Mouse (Mus musculus) kidney, adult 18-20 months (tissue): ENCODE data around the gene Arhgap25.
"Not testable (repeated sequence)": the region's sequence is repeated elsewhere in the genome, so short reads cannot be mapped to it uniquely, and the experiment has no call there.

Source experiments
- DNase-seq: peaks from one replicate; pipeline ENCODE4 v3.0.0; 2021

Gene Arhgap25

DNA sequence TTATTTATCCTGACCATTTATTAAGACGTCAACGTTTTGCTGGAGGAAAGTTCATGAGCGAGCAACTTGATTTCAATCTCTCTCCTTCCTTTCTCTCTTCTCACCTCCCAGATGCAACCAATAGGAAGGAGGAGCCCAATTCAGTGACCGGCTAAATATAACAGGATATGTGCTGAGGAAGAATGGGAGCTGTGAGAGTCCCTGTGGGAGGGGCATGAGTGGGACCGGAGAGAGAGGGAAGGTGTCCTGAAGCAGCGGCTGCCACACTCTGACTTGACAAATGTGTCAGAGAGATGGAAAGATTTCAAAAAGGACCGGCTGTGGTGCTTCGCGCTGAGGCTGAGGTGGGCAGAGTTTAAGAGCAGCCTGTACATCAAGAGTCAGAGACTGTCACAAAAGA is 2.6 kb upstream of the Arhgap25 start:
- no peak for DNase-seq

DNA sequence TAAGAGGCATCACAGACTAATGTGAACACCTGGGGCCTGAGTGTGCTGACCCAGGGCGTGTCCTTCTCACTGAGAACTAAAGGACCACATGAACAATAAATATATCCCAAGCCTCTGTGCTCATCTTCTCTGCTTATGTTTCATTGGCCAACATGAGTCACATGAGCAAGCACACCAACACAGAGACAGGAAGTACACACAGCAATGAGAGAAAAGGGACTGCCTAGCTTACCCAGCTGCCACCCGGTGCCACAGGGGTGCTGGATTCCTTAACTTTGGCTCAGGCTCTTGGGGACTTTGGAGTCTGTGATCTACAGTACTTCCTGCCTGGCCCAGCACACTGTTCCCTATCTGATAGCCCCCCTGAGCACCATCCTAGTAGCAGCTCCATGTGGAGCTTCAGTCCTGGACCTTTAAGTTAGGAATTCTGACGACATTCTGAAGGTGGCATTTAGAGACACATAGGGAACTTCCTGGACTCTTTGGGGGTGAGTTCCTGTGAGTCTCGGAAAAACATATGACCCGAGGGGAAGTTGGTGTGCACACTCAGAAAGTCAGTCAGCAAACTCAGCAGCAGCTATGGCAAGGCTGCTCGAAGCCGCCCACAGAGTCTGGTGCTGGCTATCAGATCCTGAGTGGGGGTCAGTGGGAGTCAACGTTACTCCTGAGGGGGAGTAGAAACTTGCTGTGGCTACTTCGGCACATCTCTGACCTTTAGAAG is 2.0 kb upstream of the Arhgap25 start:
- no peak for DNase-seq

DNA sequence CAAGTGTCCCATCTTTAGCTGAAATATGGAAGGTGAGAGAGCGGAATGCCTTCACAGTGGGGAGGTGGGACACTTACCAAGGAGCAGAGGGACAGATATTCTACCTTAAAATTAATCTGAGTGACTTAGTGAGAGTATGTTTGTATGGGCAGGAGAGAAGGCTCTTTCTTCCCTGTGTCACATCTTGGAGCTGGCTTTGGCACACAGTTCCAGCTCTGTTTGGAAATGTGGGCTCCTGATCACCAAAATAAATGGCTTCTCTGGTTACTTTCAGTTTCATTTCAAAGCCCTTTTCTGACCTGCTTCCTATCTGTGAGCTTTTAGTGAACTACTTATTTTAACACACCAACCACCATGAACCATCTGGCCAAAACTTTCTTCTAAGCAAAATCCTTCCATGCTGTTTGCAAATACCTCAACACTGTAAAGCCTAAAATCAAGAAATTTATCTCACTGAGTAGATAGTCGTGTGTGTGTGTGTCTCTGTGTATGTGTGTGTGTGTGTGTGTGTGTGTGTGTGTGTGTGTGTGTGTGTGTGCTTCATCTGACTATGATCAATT is 1.5 kb downstream of the Arhgap25 start:
- DNase-seq, result no peak

DNA sequence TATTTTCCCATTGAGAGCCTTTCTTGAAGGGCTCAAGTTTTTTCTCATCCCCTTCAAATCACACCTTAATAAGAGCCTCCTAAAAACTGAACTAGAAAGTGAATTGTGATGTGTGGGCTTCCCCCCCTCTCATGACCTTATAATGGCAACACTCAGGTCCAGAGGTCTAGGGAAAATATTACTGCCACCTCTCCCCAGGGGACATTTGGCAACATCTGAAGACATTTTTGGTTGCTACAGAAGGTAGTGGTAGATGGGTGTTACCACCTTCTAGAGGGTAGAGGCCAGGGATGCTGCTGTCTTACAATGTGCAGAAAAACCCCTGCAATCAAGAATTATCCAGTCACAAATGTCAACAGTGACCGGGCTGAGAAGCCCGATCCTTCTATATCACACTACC is 2.7 kb downstream of the Arhgap25 start:
- DNase-seq, result no peak

DNA sequence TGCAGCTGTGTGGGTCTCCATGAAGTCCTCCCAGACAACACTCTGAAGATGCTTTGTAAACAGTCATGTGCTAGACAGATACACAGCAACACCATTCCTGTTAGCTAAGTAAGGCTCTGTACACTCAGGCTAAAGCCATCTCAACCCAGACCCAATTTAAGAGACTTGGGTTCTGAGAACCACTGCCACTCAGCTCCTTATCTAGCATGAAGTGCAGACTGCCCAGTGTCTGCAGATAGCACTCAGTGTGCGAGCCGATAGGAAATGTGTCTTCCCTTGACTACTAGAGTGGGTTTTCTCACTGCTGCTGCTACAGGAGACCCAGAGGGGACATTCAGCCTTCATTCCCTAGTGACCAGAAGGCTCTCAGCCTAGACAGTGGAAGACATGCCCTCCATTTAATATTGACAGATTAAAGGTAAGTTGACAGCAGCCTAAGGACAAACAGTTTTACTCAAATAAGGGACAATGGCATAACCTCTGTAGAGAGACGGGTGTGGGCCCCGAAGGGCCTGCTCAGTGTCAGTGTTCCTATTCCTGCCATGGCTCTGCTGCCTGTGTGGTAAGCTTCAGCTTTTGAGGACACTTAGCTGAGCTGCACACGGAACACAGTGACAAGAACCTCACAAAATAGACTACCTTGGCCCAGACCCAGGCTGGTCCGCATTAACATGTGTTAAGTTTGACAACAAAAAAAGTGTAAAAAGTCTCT is 5.1 kb downstream of the Arhgap25 start:
- no peak for DNase-seq

DNA sequence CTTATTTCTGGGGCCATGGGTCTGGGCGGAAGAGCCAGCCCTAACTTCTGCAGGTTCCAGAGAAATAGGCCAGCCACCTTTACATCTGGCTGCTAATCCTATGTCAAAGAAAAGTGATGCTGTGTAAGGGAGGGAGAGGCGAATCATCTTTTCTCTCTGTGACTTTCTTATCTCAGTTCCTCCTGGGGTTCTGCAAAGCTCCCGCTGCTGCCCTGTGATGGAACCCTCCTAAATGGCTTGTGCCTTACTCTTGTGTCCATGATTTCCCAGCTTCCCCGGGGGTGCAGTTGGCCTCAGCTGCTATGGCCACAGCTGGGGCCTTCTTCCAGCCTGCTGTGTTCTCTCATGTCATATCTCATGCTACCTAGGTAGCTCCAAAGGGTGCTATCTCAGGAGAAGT is 5.7 kb downstream of the Arhgap25 start:
- no peak for DNase-seq

DNA sequence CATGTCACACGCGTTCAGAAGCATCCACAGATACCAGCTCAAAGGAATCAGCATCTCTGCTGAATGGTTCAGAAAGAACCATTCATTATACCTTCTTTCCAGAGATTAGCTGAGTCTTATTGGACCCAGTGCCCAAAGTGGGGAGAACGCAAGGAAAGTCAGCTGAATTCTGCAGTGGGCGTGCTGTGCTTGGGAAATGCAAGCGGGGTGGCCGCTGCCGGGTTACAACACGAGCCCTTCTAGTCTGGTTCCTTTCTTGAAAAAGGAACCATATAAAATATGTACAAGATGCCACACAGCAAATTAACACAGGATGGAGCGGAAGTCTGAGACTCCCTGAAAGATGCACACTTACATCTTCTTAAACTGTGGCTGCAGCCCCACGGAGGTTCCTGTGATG is 7.9 kb downstream of the Arhgap25 start:
- DNase-seq, result no peak

DNA sequence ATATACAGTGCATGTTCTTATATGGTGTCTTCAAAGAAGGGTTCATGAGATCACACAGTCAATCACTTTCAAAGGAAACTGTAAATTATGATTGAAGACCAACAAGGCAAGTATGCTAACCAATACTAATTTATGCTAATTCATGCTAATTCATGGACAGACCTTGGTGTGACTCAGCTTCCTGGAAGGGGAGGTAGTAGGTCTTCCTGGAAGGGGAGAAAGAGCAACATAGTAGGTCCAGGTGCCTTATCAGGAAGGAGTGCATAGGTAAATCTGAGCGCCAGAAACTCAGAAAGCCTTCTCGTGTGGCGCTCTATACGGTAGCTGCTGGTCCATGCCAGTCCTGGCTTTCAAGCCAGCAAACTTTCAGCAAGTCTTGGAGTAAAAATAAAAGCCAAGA is 8.8 kb downstream of the Arhgap25 start:
- DNase-seq, result no peak

DNA sequence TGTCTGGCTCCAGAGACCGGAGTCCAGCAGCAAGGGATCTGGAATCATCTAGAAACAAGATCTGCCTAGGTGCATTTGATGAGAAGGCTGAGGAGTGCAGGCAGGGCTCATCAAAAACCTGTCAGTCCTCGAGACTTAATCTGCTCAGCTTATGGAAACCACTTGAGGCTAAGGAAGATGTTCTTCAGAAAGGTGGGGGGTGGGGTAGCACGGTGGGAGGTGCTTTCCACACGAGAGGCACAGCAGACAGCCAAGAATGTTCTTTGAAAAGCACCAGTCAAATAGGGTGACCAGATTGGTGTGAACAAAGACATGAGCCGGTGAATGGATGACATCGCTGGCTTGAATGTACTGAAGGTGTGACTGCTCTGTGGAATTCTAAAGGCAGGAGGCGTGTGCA is 9.3 kb downstream of the Arhgap25 start:
- no peak for DNase-seq

DNA sequence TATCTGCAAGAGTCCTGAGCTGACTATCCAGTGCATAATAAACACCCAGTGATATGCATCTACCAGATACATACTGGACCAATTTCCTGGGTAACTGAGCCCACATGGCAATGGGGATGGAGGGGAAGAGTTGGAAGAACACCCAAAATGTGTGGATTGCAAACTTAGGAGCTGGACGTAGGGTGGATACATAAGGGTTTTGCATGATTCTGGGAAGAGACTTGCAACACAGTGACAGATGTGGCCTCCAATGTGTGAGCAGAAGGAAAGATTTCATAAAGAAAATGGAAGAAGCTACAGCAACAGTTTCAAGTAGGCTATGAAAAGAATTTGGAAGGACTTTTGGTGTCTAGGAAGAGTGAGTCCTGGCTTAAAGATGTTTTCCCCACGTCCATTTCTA is 10.0 kb downstream of the Arhgap25 start:
- DNase-seq, result no peak

DNA sequence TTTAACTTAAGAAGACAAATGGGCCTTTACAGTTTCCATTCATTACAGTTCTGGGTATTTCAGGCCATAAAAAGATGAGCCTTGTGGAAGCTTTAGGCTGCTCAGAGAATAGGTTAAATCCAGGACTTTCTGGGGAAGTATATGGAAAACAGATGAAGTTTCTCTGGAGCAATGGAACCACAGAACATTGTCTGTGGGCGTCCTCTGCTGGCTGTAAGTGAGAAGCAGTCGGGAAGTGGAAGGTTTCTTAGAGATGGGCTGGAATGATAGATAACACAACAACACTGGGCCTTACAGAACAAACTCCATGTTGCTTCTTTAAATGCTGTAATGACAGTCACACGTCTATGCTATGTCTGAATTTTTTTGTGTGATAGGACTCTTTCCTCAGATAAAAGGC is 10.8 kb downstream of the Arhgap25 start:
- peak; percentile 71 for DNase-seq

DNA sequence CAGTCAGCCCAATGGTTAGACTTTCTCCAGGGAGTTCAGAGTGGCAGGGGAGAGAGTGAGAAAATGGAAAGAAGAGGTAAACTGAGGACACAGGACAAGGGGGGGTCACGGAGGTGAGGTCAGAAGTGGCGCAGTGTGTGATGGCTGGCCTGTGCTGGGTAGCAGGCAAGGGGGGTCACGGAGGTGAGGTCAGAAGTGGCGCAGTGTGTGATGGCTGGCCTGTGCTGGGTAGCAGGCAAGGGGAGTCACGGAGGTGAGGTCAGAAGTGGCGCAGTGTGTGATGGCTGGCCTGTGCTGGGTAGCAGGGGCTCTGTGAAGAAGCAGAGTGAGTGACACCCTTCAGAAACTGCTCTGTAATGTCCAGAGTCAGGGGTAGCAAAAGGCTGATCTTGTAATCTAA is 11.4 kb downstream of the Arhgap25 start:
- DNase-seq, result not testable (repeated sequence)

DNA sequence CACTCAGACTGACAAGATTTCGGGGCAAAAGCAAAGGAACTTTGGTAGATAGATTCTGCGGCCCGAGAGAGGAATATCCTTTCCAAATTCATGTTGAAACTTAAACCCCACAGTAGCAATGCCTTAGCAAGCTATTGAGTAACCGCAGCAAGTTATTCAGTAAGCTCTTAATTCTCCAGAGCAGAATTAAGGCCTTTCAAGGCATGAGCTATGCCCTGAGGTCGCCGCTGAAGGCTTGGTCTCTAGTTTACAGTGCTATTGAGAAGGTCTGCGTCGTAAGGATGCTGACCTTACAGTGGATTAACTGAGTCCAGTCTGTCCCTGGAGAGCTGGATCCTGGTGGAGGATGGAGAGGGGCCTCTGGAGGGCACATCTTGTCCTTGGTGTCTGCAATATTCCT is 12.5 kb downstream of the Arhgap25 start:
- DNase-seq, result no peak

DNA sequence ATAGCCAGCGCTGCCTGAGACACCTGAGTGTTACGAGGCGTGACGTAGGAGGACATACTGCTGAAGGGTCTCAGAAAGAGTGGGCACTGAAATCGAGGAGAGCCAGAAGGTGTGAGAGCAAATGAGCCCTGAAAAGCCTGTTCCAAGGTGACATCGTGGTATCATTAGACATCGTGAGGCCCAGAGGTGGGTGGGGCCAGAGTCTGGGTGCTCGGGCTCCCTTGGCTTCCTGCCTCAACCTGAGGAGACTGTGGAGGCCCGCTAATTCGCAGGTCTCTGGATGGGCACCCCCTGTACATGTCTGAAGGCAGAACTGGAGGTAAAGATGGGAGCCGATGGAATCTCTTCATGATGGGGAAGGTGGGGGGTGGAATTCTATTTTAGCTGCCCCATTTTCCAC is 13.2 kb downstream of the Arhgap25 start:
- no peak for DNase-seq

DNA sequence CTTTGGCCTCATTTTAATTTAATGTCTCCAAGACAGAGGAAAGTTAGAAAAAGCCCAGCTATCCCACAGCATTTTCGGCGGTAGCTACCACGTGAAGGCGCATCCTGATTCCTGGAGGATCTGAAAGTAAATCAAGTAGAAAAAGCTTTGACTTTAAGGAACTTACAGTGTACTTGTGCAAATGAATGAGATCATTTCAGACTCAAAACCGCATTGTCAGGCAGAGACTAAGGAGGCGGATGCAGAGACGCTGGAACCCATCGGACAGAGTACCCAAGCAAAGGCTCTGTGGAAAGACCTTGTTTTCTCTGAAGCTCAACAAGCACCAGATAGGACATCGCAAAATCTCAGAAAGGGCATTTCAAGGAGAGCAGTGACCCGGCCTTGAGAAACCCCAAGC is 14.4 kb downstream of the Arhgap25 start:
- no peak for DNase-seq

DNA sequence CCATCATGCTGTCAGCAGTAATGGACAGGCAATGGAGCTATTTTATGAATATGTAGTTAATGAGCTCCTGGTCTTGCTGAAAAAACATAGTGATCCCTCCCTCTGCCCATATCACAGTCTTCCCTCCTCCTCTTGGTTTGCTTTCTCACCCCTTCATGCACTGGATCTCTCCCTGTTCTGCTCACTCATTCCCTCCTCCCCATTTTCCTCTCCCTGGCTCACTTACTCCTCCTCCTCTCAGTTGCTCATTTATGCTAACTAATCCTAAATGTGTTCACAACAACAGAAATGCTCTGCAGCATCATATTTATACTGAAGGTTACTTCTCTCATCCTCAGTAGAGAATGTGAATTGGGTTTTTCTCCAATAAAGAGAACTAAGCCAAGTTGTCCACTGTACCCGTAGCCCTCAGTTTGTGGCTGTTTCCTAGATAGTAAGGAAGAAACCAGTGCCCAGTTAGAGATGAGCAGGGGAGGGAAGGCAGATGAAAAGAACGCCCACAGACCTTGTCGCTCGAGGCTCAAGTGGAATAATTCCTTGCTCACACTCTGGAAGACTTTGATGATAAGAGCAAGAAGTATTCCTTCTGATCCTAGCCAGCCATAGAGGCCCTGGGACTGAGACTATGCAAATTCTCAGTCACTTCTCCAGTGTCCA is 15.2 kb downstream of the Arhgap25 start:
- DNase-seq, result no peak

DNA sequence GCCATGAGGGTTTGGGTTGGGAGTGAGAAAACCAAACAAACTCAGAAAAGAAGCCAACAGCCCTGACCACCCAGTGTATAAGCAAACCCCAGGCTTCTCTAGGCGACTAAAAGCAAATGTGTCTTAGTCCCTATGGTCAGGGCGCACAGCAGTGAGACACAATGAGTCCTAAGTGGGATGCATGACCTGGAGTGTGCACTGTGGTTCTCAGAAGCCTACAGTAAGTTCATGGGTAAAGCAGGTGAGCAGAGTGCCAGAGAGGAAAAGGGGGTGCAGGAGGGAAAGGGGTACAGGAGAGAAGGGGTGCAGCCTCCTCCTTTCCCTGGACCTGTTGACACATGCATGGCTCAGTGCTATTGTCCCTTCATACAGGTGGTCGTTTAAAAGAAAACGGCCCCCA is 18.7 kb downstream of the Arhgap25 start:
- no peak for DNase-seq

DNA sequence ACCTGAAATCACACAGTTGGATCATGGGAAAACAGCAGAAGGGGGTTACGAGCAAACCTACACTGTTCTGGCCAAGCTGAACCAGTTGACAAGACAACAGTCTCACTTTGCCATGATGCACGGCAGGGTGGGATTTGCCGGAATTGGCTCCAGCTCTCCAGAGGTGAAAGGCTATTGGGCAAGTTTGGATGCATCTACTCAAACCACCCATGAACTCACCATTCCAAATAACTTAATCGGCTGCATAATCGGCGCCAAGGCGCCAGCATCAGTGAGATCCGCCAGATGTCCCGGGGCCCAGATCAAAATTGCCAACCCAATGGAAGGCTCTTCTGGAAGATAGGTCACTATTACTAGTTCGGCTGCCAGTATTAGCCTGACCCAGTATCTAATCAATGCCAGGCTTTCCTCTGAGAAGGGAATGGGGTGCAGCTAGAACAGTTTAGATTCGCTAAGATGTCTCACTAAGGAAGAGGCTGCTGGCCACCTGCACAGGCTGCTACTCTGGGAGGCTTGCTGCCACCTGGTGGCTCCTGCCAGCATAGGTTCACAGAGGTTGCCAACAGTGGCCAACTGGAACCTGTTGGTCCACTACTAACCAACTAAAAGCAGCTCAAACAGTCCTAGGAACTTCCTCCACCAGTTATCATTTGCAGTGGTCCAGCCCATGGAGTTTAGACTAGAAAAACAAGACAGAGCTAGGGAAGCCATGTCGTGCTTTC is 19.9 kb downstream of the Arhgap25 start:
- peak; percentile 85 for DNase-seq

DNA sequence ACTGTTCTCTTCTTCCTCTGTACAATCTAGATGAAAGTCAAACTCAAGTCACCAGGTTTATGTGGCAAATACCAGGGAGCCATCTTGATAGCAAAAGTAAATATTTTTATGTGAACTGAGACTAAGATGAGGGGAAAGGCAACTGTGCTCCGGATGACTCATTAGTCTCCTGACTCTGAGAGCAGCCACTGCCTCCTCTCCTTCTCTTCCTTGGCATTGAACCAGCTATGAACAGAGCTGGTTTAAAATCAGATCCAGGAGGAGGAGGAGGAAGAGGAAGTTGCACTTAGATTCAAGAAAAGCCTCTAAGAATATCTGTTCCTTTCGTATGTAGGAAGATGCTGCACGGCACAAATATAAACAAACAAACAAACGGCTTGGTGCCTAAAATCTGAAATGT is 22.1 kb downstream of the Arhgap25 start:
- DNase-seq, result no peak

DNA sequence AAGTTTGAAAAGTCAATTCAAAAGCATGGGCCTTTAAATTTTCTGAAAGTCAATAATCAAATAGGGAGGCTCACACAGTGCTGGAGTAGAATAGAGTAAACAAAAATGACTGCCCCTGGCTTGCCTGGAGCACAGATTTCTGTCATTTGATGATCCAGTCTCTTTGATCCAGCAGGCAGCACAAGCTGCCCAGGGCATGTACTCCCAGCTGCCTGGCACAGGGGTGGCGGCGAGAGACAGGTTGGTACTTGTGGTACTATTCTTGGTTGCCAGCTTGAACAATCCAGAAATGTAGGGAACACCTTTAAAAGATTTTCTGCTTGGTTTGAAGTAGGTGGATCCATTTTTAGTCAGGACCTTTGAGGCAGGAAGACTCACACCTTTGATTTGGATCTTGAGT is 23.3 kb downstream of the Arhgap25 start:
- DNase-seq, result no peak

DNA sequence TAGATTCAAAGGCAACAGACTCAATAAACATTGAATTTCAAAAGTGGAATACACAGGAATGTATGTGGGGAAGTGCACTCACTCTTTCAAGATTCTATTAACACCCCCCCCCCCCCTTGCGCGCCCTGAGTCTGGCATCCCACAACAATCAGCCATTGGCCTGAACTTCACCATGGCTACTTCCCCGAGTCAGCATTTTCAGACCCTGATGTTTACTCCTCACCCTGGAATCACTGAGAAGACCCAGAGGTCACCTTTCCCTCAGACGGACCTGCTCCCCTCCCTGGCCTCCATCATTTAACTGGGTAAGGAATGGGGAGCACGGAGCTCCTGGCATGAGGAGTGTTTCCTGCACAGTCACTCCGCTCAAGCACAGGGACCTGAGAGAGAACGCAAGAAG is 28.2 kb downstream of the Arhgap25 start:
- DNase-seq, result no peak

DNA sequence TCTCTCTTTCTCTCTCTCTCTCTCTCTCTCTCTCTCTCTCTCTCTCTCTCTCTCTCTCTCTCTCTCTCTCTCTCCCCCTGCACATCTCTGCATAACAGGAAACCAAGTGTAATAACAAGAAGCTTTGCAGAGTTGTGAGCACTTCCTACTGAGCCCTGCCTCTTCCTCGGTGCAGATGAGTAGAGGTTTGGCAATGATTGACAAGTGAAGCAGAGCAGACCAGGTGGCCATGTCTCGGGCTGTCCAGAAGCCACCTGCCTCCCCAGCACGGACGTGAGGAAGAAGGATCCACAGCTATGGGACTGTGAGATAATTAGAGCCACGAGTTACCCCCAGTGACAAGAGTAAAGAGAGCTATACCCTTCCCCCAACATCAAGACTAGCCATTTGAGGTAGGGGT is 29.1 kb downstream of the Arhgap25 start:
- no peak for DNase-seq

DNA sequence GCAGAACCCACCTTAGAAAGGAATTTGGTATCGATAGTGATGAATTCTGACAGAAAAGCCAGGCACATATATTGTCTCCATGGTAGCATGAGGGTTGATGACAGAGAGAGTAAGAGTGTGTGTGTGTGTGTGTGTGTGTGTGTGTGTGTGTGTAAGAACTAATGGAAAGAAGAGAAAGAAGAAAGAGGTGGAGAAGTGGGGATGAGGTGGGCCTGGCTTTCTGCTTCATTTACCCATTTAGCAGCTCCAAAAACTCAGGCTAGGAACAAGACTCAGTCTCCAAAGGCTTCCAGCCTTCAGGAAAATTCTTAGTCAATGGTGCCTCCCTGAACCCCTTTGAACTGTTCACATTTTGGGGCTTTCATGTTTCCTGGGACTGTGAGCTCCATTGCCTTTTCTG is 29.5 kb downstream of the Arhgap25 start:
- no peak for DNase-seq
